Mouse (Mus musculus) leukemia stem cell, adult 10-12 weeks (primary cell): ENCODE results near the gene Armh3. TPM values are rescaled to one million over a fixed set of nuclear protein-coding genes. Genes with fewer than 3 reads are reported as not detected.

Source experiments
- polyA plus RNA-seq: library from polyadenylated mRNA; stranded (reverse); fragments of >175 nt; gene quantifications from 2 replicates; pipeline ENCODE4 v1.2.3, GENCODE M21; 2012; ENCODE audit warnings: low replicate concordance

The Armh3 gene
- polyA plus RNA-seq, result 0.55 and 2.1 TPM in 2 replicates

DNA sequence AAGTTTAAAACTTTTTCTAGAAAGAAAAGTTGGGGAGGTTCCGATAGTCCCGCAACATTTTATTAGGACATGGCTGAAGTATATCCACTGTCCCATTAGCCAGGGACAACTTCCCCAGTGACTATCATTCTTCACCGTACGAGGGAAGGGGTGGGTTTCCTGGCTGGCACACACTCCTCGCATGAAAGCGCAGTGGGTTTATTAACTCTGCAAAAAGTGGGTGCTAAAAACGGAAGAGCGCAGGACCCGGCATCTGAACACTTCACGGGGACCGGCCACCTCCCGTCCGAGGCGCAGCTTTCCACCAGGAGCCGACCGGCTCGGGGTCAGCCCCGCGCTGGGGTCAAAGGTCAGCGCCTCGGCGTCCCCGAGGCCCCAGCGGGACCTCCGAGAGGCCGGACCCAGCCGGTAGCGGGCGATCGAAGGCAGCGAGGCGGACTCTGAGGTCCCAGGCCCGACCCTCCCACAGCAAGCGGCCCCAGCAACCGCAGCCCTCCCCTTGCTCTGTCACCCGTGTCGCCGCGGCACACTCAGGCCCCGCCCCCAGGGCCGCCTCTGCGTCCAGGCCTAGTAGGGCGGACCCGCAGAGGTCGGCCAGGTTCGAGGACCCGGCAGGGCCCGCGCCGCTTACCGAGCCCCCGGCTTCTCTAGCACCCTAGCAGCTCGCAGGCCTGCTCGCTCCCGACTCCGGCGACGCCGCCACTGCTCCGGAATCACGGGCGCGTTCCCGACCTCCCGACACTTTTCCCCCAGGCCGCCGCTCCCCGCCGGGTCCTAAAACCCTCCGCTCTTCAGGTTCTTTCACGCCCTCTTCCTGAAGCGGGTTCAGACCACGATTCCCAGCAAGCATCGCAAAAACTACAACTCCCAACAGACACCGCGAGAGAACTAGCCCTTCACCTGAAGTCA, at the start of gene Armh3:
Gene Armh3, minus strand, starts transcription at position 704 of the 909 bp plus-strand sequence.

DNA sequence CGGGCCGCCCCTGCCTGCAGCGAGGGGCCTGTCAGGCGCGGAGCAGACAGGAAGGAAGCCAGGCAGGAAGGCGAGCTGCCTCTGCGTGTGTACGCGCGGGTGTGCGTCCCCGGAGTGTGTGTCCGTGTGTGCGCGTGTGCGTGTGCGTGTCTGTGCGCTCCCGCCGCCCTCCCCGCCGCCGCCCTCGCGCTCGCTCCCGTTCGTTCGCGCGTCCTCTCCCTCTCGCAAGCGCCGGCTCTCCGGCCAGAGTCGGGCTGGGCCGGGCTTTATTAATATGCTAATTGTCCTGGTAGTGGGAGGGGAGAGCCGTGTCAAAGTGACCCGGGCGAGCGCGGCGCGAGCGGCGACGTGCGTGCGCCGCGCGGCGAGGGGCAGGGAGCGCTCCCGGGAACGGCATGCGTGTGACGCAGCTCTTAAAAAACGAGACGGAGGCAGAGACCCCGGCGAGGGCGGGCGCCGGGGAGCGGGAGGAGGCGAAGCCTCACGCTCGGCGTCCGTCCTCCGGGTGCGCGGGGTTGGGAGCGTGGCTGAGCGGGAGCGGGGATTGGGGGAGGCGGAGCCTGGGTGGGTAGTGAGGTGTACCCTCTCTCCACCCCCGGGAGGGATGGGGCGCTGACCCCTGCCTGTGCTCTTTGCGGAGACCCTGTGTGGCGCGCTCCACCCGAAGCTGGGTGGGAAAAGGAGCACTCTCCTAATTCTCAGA, 46.9 kb upstream of the Armh3 start, which contains the start of gene Ldb1:
Gene Ldb1, minus strand, starts transcription at position 222 of the 703 bp plus-strand sequence.

GRCm38 (mm10) chr19:46044271-46044992, 46.1 kb upstream of the Armh3 start, which contains the start of gene Pprc1:
Gene Pprc1, plus strand, starts transcription at chr19:46044886.

GRCm38 (mm10) chr19:46003371-46004226, 5.3 kb upstream of the Armh3 start, which contains the start of gene Hps6:
Gene Hps6, plus strand, starts transcription at chr19:46003508.

DNA sequence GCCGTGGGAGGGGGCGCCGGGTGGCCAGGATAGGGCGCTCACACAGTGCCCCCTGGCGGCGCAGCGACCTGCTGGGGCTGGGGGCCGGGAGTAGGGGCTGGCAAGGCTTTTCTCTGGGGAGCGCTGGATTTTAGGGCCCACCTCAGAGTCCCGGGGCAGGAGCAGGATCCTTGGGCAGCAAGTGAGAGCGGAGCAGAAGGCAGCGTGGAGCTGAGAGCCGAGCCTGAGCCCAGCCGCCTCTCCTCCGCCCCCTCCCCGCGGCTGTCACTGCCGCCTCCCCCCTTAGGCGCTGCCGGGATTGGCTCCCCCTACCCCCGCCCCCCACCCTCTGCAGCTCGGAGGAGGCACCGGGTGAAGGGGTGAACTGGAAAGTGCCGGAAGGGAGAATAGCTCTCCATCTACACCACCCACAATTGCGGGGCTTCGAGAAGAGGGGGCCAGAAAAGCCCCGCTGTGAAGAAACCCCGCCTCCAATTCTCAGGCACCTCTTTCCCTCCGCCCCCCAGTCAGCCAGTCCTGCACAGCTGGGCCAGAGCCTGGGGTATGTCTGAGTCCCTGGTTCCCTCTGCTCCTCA, 182.4 kb downstream of the Armh3 start, which contains the start of gene Kcnip2:
Gene Kcnip2, minus strand, starts transcription at position 231 of the 575 bp plus-strand sequence.

DNA sequence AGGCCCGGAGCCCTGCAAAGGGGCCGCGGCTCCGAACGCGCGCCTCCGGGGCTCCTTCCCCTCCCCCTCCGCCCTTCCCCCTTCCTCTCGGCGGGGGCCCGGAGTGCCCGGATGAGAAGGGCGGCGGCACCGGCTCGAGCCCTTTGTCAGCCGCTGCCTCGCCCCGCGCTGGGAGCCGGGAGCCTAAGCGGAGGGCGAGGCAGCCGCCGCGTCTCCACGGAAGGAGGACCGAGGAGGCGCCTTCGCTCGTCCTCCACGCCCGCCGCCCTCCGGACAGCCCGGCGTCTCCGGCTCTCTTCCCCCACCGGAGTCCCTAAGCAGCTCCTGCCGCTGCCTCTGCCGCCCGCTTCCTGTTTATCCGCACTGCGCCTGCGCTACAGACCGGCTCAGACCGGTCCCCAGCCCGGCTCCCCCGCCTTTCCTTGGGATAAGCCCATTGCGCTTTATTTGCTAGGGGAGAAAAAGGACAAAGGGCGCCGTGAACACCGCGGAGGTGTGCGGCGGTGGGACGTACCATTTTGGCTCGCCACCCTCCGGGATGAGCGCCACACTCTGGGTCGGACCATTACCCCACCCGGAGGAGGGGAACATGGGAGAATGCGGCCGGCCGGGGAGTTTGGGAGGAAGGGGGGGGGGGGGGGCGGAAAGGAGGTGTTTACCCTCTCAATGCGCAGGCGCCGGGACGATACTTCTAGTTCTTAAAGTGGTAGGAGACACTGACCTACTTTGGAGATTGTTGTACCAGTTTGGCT, 214.9 kb downstream of the Armh3 start, which contains the start of gene Mgea5:
Gene Mgea5, minus strand, starts transcription at position 657 of the 752 bp plus-strand sequence.

Other genes with a start within 250 kb of the Armh3 start
- gene Npm3, start 248.9 kb downstream of the Armh3 start, polyA plus RNA-seq, result 73.4 and 84.6 TPM in 2 replicates
- gene Mgea5, start 214.7 kb downstream of the Armh3 start, polyA plus RNA-seq, result 22.0 and 22.2 TPM in 2 replicates
- 0.06 and 0.09 TPM in 2 replicates for gene Kcnip2, start 182.4 kb downstream of the Armh3 start, polyA plus RNA-seq
- gene Hps6, start 5.0 kb upstream of the Armh3 start, polyA plus RNA-seq, result 12.0 TPM in 2 replicates
- 18.5 and 72.4 TPM in 2 replicates for gene Pprc1, start 46.4 kb upstream of the Armh3 start, polyA plus RNA-seq
- gene Ldb1, start 46.7 kb upstream of the Armh3 start, polyA plus RNA-seq, result 895 and 1,195 TPM in 2 replicates
- 49.0 and 88.6 TPM in 2 replicates for gene Nolc1, start 77.4 kb upstream of the Armh3 start, polyA plus RNA-seq
- not detected in 2 replicates for gene Elovl3, start 133.4 kb upstream of the Armh3 start, polyA plus RNA-seq
- gene Pitx3, start 149.8 kb upstream of the Armh3 start, polyA plus RNA-seq, result not detected in 2 replicates
- 511 and 517 TPM in 2 replicates for gene Gbf1, start 154.0 kb upstream of the Armh3 start, polyA plus RNA-seq